Mouse (Mus musculus) embryonic fibroblast, embryonic 13.5 days (primary cell): ENCODE results near the gene Olfr923.

Experiments
- CTCF ChIP-seq: IDR thresholded peaks from 2 replicates; pipeline ENCODE4 v1.5.1; 2011; ENCODE audit warnings: mild to moderate bottlenecking, control low read depth, low read length, moderate library complexity, borderline replicate concordance; ENCODE audit not compliant: insufficient read depth
- POLR2A ChIP-seq: IDR thresholded peaks from 2 replicates; pipeline ENCODE4 v1.6.1; 2011; ENCODE audit warnings: low read depth, mild to moderate bottlenecking, control low read depth, low read length, moderate library complexity

- TF ChIP-seq CTCF = no peak
- TF ChIP-seq POLR2A = no peak
These were observed 20.6 kb upstream of the Olfr923 start for GRCm38 (mm10) chr9:38805696-38806095.
